Mouse (Mus musculus): ENCODE measurements at regions not wholly inside any gene's neighbourhood (a gene's known extent, or its start where the extent isn't known, plus 50 kb on each side); places are given as distances from the start of the nearest gene placed in this dataset.
"Not testable (repeated sequence)": the region's sequence is repeated elsewhere in the genome, so short reads cannot be mapped to it uniquely, and the experiment has no call there.

GRCm38 (mm10) chr10:43671785-43672184, 93.7 kb downstream of the Cd24a start:
- DNase-seq (ENCODE audit: low read depth, low spot score): no peak

- peak; percentile 33 for DNase-seq (ENCODE audit: low read depth, low spot score)
Measured at GRCm38 (mm10) chr10:43672490-43672889, 94.4 kb downstream of the Cd24a start.

GRCm38 (mm10) chr10:43674749-43675148, 96.7 kb downstream of the Cd24a start:
- DNase-seq (ENCODE audit: low read depth, low spot score): no peak

GRCm38 (mm10) chr10:43675495-43675894, 97.4 kb downstream of the Cd24a start:
- not testable (repeated sequence) for DNase-seq (ENCODE audit: low read depth, low spot score)

- DNase-seq (ENCODE audit: low read depth, low spot score): no peak
Measured at GRCm38 (mm10) chr10:43676289-43676688, 98.2 kb downstream of the Cd24a start.

GRCm38 (mm10) chr10:43684247-43685033, 106.4 kb downstream of the Cd24a start:
- no peak for DNase-seq (ENCODE audit: low read depth, low spot score)

- DNase-seq (ENCODE audit: low read depth, low spot score): no peak
Measured at GRCm38 (mm10) chr10:43689161-43689913, 111.3 kb downstream of the Cd24a start.

- DNase-seq (ENCODE audit: low read depth, low spot score): no peak
Measured at GRCm38 (mm10) chr10:43689914-43690316, 111.8 kb downstream of the Cd24a start.

GRCm38 (mm10) chr10:43693974-43694373, 115.9 kb downstream of the Cd24a start:
- no peak for DNase-seq (ENCODE audit: low read depth, low spot score)

- DNase-seq (ENCODE audit: low read depth, low spot score): no peak
Measured at GRCm38 (mm10) chr10:43694508-43694907, 116.4 kb downstream of the Cd24a start.

- DNase-seq (ENCODE audit: low read depth, low spot score): peak; percentile 40
Measured at GRCm38 (mm10) chr10:43695470-43695869, 117.4 kb downstream of the Cd24a start.

GRCm38 (mm10) chr10:43697917-43698316, 119.8 kb downstream of the Cd24a start:
- no peak for DNase-seq (ENCODE audit: low read depth, low spot score)

GRCm38 (mm10) chr10:43700371-43701289, 122.5 kb downstream of the Cd24a start:
- no peak for DNase-seq (ENCODE audit: low read depth, low spot score)

GRCm38 (mm10) chr10:43702895-43703294, 124.8 kb downstream of the Cd24a start:
- peak; percentile 47 for DNase-seq (ENCODE audit: low read depth, low spot score)

- DNase-seq (ENCODE audit: low read depth, low spot score): peak; percentile 80
Measured at GRCm38 (mm10) chr10:43706001-43706988, 128.2 kb downstream of the Cd24a start.

GRCm38 (mm10) chr10:43707011-43707410, 128.9 kb downstream of the Cd24a start:
- peak; percentile 58 for DNase-seq (ENCODE audit: low read depth, low spot score)

- peak; percentile 84 for DNase-seq (ENCODE audit: low read depth, low spot score)
Measured at GRCm38 (mm10) chr10:43707821-43708373, 129.8 kb downstream of the Cd24a start.

- DNase-seq (ENCODE audit: low read depth, low spot score): no peak
Measured at GRCm38 (mm10) chr10:43709278-43710033, 131.4 kb downstream of the Cd24a start.

- no peak for DNase-seq (ENCODE audit: low read depth, low spot score)
Measured at GRCm38 (mm10) chr10:43710186-43710885, 132.3 kb downstream of the Cd24a start.

Measured in A20 (cell line).